Mouse (Mus musculus) neural tube, embryonic 15.5 days (tissue): ENCODE results near the gene Sft2d2. TPM values are rescaled to one million over a fixed set of nuclear protein-coding genes. Genes with fewer than 3 reads are reported as not detected.
A peak's percentile ranks its signal among the peaks of the same experiment; 100 is the strongest.

Experiments used
- ATAC-seq: fragments of 200-750 bp; cut with Nextera tagmentation; 2 replicates; pipeline ENCODE4 v1.8.0; 2017; ENCODE audit warnings: mild to moderate bottlenecking, moderate TSS enrichment, moderate library complexity; ENCODE audit not compliant: low FRiP score
- H3K27ac ChIP-seq: fragments of 300-500 bp; sonication (generic); replicated peaks from 2 replicates; pipeline ENCODE4 v1.5.1; 2015; ENCODE audit warnings: mild to moderate bottlenecking, inconsistent platforms
- H3K27me3 ChIP-seq: fragments of 300-500 bp; sonication (generic); replicated peaks from 2 replicates; pipeline ENCODE4 v1.6.1; 2015; ENCODE audit warnings: inconsistent platforms
- H3K36me3 ChIP-seq: fragments of 300-500 bp; sonication (generic); 2 replicates; pipeline ENCODE4 v1.6.1; 2015; ENCODE audit warnings: inconsistent platforms
- H3K4me1 ChIP-seq: fragments of 300-500 bp; sonication (generic); 2 replicates; pipeline ENCODE4 v1.6.1; 2015; ENCODE audit warnings: inconsistent platforms
- H3K4me2 ChIP-seq: fragments of 300-500 bp; sonication (generic); 2 replicates; pipeline ENCODE4 v1.6.1; 2015; ENCODE audit warnings: inconsistent platforms, mild to moderate bottlenecking, moderate library complexity
- H3K4me3 ChIP-seq: fragments of 300-500 bp; sonication (generic); replicated peaks from 2 replicates; pipeline ENCODE4 v1.5.1; 2015; ENCODE audit warnings: mild to moderate bottlenecking, inconsistent platforms
- H3K9ac ChIP-seq: fragments of 300-500 bp; sonication (generic); replicated peaks from 2 replicates; pipeline ENCODE4 v1.6.1; 2015; ENCODE audit warnings: mild to moderate bottlenecking, inconsistent platforms
- H3K9me3 ChIP-seq: fragments of 300-500 bp; sonication (generic); replicated peaks from 2 replicates; pipeline ENCODE4 v1.6.1; 2016; ENCODE audit warnings: inconsistent platforms
- WGBS: fragments of 180-500 bp; shearing (Covaris S2); methylation state at CpG from one replicate; pipeline ENCODE4 v1.1.7; 2015; ENCODE audit warnings: mixed read lengths; 5-methylcytosine and 5-hydroxymethylcytosine counted together
- polyA plus RNA-seq: library from polyadenylated mRNA; unstranded; fragments of >200 nt; fragmentation: Nextera tagmentation; extraction: Ambion mirVana; gene quantifications from 2 replicates; pipeline ENCODE4 v1.2.1, GENCODE M21; 2015

The Sft2d2 gene
- polyA plus RNA-seq, 1 experiment from 2014 or later: 4.4 TPM

- Histone ChIP-seq H3K9ac (no peak overlapping the region), H3K36me3 (no peaks in the 10 kb centered on the region), H3K4me3 (no peak overlapping the region), H3K4me1 (no peaks in the 10 kb centered on the region), H3K9me3 (no peaks in the 10 kb centered on the region), H3K27ac (no peak overlapping the region), H3K27me3 (no peaks in the 10 kb centered on the region), H3K4me2 (no peak overlapping the region)
- WGBS: 84% methylated on average over 8 of the region's 8 CpGs
- no peak for ATAC-seq
These were observed 6.5 kb upstream of the Sft2d2 start for GRCm38 (mm10) chr1:165200748-165201147.

GRCm38 (mm10) chr1:165199639-165200038, 5.4 kb upstream of the Sft2d2 start:
- 62% methylated on average over 3 of the region's 3 CpGs for WGBS

GRCm38 (mm10) chr1:165198951-165199350, 4.7 kb upstream of the Sft2d2 start:
- Histone ChIP-seq H3K4me1 (peaks cover 9% of the 10 kb centered on the region), H3K9me3 (no peaks in the 10 kb centered on the region), H3K36me3 (no peaks in the 10 kb centered on the region), H3K27ac (no peak overlapping the region), H3K9ac (no peak overlapping the region), H3K4me2 (no peak overlapping the region), H3K27me3 (0 out of 2 replicates have a peak, but pooled peaks cover 2% of the 10 kb centered on the region), H3K4me3 (no peak overlapping the region)
- WGBS: 67% methylated on average over 1 of the region's 1 CpGs
- no peak for ATAC-seq

More at GRCm38 (mm10) chr1:165199639-165200038, 5.4 kb upstream of the Sft2d2 start:
- Histone ChIP-seq H3K9me3 (no peaks in the 10 kb centered on the region), H3K9ac (no peak overlapping the region), H3K4me3 (no peak overlapping the region), H3K27me3 (no peaks in the 10 kb centered on the region), H3K4me1 (peaks cover 6% of the 10 kb centered on the region), H3K36me3 (no peaks in the 10 kb centered on the region), H3K4me2 (no peak overlapping the region), H3K27ac (no peak overlapping the region)
- no peak for ATAC-seq

GRCm38 (mm10) chr1:165197875-165198274, 3.6 kb upstream of the Sft2d2 start:
- Histone ChIP-seq H3K4me2 (no peak overlapping the region), H3K4me3 (no peak overlapping the region), H3K9ac (no peak overlapping the region), H3K27me3 (0 out of 2 replicates have a peak, but pooled peaks cover 5% of the 10 kb centered on the region), H3K4me1 (peaks cover 15% of the 10 kb centered on the region), H3K9me3 (no peaks in the 10 kb centered on the region), H3K36me3 (no peaks in the 10 kb centered on the region), H3K27ac (no peak overlapping the region)
- WGBS: 75% methylated on average over 3 of the region's 3 CpGs
- no peak for ATAC-seq

GRCm38 (mm10) chr1:165195396-165195960, 1.2 kb upstream of the Sft2d2 start:
- H3K4me1 ChIP-seq: peaks cover 15% of the 10 kb centered on the region
- H3K36me3 ChIP-seq: no peaks in the 10 kb centered on the region
- ATAC-seq: no peak
- H3K9ac ChIP-seq: no peak overlapping the region
- H3K9me3 ChIP-seq: no peaks in the 10 kb centered on the region
- no peak overlapping the region for H3K27ac ChIP-seq
- no peak overlapping the region for H3K4me2 ChIP-seq
- H3K4me3 ChIP-seq: no peak overlapping the region
- H3K27me3 ChIP-seq: 0 out of 2 replicates have a peak, but pooled peaks cover 5% of the 10 kb centered on the region
- WGBS: 78% methylated on average over 3 of the region's 3 CpGs

- WGBS: 13% methylated on average over 5 of the region's 5 CpGs
- Histone ChIP-seq H3K9ac (peak overlapping the region; percentile 56), H3K27ac (no peak overlapping the region), H3K4me1 (peaks cover 15% of the 10 kb centered on the region), H3K4me2 (peak overlapping the region; percentile 98), H3K27me3 (0 out of 2 replicates have a peak, but pooled peaks cover 5% of the 10 kb centered on the region), H3K9me3 (no peaks in the 10 kb centered on the region), H3K4me3 (peak overlapping the region; percentile 75), H3K36me3 (no peaks in the 10 kb centered on the region)
- 0 out of 2 replicates have a peak, but pooled peaks have one; percentile 5 for ATAC-seq
These were observed 400 bp upstream of the Sft2d2 start for GRCm38 (mm10) chr1:165194662-165195013.

GRCm38 (mm10) chr1:165193426-165193825, 812 bp downstream of the Sft2d2 start:
- Histone ChIP-seq H3K27me3 (0 out of 2 replicates have a peak, but pooled peaks cover 5% of the 10 kb centered on the region), H3K36me3 (no peaks in the 10 kb centered on the region), H3K4me3 (peak overlapping the region; percentile 75), H3K9ac (peak overlapping the region; percentile 56; the same call in 1 of the 2 replicates), H3K4me1 (peaks cover 15% of the 10 kb centered on the region), H3K4me2 (peak overlapping the region; percentile 98), H3K9me3 (no peaks in the 10 kb centered on the region), H3K27ac (peak overlapping the region; percentile 46; the same call in 1 of the 2 replicates)
- WGBS: 26% methylated on average over 7 of the region's 7 CpGs
- no peak for ATAC-seq

GRCm38 (mm10) chr1:165192714-165193264, 1.4 kb downstream of the Sft2d2 start:
- 82% methylated on average over 10 of the region's 10 CpGs for WGBS
- 0 out of 2 replicates have a peak overlapping the region, but pooled peaks have one; percentile 75 for H3K4me3 ChIP-seq

GRCm38 (mm10) chr1:165192102-165192501, 2.1 kb downstream of the Sft2d2 start:
- no peaks in the 10 kb centered on the region for H3K9me3 ChIP-seq
- H3K9ac ChIP-seq: no peak overlapping the region
- no peak for ATAC-seq
- H3K4me2 ChIP-seq: no peak overlapping the region
- H3K4me3 ChIP-seq: no peak overlapping the region
- 0 out of 2 replicates have a peak, but pooled peaks cover 5% of the 10 kb centered on the region for H3K27me3 ChIP-seq
- no peak overlapping the region for H3K27ac ChIP-seq
- H3K4me1 ChIP-seq: peaks cover 20% of the 10 kb centered on the region
- 83% methylated on average over 4 of the region's 4 CpGs for WGBS
- no peaks in the 10 kb centered on the region for H3K36me3 ChIP-seq

More at GRCm38 (mm10) chr1:165192714-165193264, 1.4 kb downstream of the Sft2d2 start:
- no peak for ATAC-seq
- Histone ChIP-seq H3K27me3 (0 out of 2 replicates have a peak, but pooled peaks cover 5% of the 10 kb centered on the region), H3K9me3 (no peaks in the 10 kb centered on the region), H3K27ac (no peak overlapping the region), H3K4me1 (peaks cover 15% of the 10 kb centered on the region), H3K9ac (no peak overlapping the region), H3K4me2 (peak overlapping the region; percentile 98; the same call in 1 of the 2 replicates), H3K36me3 (no peaks in the 10 kb centered on the region)

GRCm38 (mm10) chr1:165191611-165192010, 2.6 kb downstream of the Sft2d2 start:
- Histone ChIP-seq H3K9ac (no peak overlapping the region), H3K4me1 (peaks cover 20% of the 10 kb centered on the region), H3K36me3 (no peaks in the 10 kb centered on the region), H3K27ac (no peak overlapping the region), H3K9me3 (no peaks in the 10 kb centered on the region), H3K27me3 (0 out of 2 replicates have a peak, but pooled peaks cover 5% of the 10 kb centered on the region), H3K4me3 (no peak overlapping the region), H3K4me2 (no peak overlapping the region; the same call in 1 of the 2 replicates)
- ATAC-seq: no peak
- 65% methylated on average over 13 of the region's 13 CpGs for WGBS

GRCm38 (mm10) chr1:165190571-165191273, 3.5 kb downstream of the Sft2d2 start:
- Histone ChIP-seq H3K4me1 (peaks cover 20% of the 10 kb centered on the region), H3K9ac (no peak overlapping the region), H3K9me3 (no peaks in the 10 kb centered on the region), H3K4me3 (no peak overlapping the region), H3K36me3 (no peaks in the 10 kb centered on the region), H3K27me3 (0 out of 2 replicates have a peak, but pooled peaks cover 5% of the 10 kb centered on the region), H3K4me2 (no peak overlapping the region), H3K27ac (no peak overlapping the region)
- no peak for ATAC-seq
- 91% methylated on average over 10 of the region's 10 CpGs for WGBS
